Mouse (Mus musculus) limb, embryonic 13.5 days (tissue): ENCODE data around the gene Spag6. TPM values are rescaled to one million over a fixed set of nuclear protein-coding genes. Genes with fewer than 3 reads are reported as not detected.
A peak's percentile ranks its signal among the peaks of the same experiment; 100 is the strongest.

Experiments
- ATAC-seq: fragments of 200-750 bp; cut with Nextera tagmentation; 2 replicates; pipeline ENCODE4 v1.8.0; 2017; ENCODE audit warnings: low read depth, moderate number of reproducible peaks, moderate TSS enrichment; ENCODE audit not compliant: low FRiP score
- H3K27ac ChIP-seq: fragments of 300-500 bp; sonication (generic); 2 replicates; pipeline ENCODE4 v1.5.1; 2015; ENCODE audit warnings: inconsistent platforms, mild to moderate bottlenecking, moderate library complexity
- H3K27me3 ChIP-seq: fragments of 300-500 bp; sonication (generic); 2 replicates; pipeline ENCODE4 v1.6.1; 2015; ENCODE audit warnings: mild to moderate bottlenecking, inconsistent platforms
- H3K36me3 ChIP-seq: fragments of 300-500 bp; sonication (generic); 2 replicates; pipeline ENCODE4 v1.6.1; 2015; ENCODE audit warnings: inconsistent platforms, mild to moderate bottlenecking, moderate library complexity
- H3K4me1 ChIP-seq: fragments of 300-500 bp; sonication (generic); 2 replicates; pipeline ENCODE4 v1.6.1; 2015; ENCODE audit warnings: inconsistent platforms
- H3K4me2 ChIP-seq: fragments of 300-500 bp; sonication (generic); replicated peaks from 2 replicates; pipeline ENCODE4 v1.6.1; 2015; ENCODE audit warnings: inconsistent platforms, mild to moderate bottlenecking, moderate library complexity
- H3K4me3 ChIP-seq: fragments of 300-500 bp; sonication (generic); 2 replicates; pipeline ENCODE4 v1.5.1; 2015; ENCODE audit warnings: moderate library complexity, mild to moderate bottlenecking, inconsistent platforms
- H3K9ac ChIP-seq: fragments of 300-500 bp; sonication (generic); 2 replicates; pipeline ENCODE4 v1.6.1; 2015; ENCODE audit warnings: mild to moderate bottlenecking, inconsistent platforms
- H3K9me3 ChIP-seq: fragments of 300-500 bp; sonication (generic); 2 replicates; pipeline ENCODE4 v1.6.1; 2016; ENCODE audit warnings: inconsistent platforms
- WGBS: fragments of 180-500 bp; shearing (Covaris S2); methylation state at CpG from one replicate; pipeline ENCODE4 v1.1.7; 2015; 5-methylcytosine and 5-hydroxymethylcytosine counted together
- polyA plus RNA-seq: library from polyadenylated mRNA; unstranded; fragments of >200 nt; fragmentation: Nextera tagmentation; extraction: Ambion mirVana; gene quantifications from 2 replicates; pipeline ENCODE4 v1.2.1, GENCODE M21; 2015

The Spag6 gene
- polyA plus RNA-seq, 1 experiment from 2014 or later, result not detected

DNA sequence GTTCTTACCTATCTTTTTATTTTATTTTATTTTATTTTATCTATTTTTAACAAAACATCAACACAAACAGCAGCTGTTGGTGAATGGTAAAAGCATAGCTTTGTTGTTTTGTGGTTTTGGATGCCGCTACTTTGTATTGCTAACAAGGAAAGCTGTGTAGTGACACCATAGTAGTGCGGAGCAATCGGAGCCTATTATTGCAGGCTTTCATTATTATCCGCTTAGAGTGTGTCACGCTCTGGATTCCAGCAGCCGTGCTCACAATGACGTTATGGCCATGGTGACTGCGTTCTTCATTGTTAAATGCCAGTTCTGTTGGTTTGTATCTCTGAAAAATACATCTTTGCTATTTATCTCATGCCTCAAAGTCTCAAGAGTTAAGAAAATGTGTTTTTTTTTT is 103.9 kb downstream of the Spag6 start:
- H3K4me1 ChIP-seq, result peaks cover 26% of the 10 kb centered on the region
- H3K9me3 ChIP-seq, result no peaks in the 10 kb centered on the region
- no peak overlapping the region for H3K4me2 ChIP-seq
- ATAC-seq, result no peak
- WGBS, result 64% methylated on average over 8 of the region's 8 CpGs
- H3K27me3 ChIP-seq, result peaks cover 67% of the 10 kb centered on the region
- no peaks in the 10 kb centered on the region for H3K36me3 ChIP-seq
- H3K4me3 ChIP-seq, result no peak overlapping the region
- H3K27ac ChIP-seq, result no peak overlapping the region
- H3K9ac ChIP-seq, result no peak overlapping the region

- 10% methylated on average over 17 of the region's 17 CpGs for WGBS
- no peak for ATAC-seq
- H3K9ac ChIP-seq, result no peak overlapping the region
Observed at GRCm38 (mm10) chr2:18799265-18799965, 105.6 kb downstream of the Spag6 start.

More at GRCm38 (mm10) chr2:18799265-18799965, 105.6 kb downstream of the Spag6 start:
- Histone ChIP-seq H3K9me3 (no peaks in the 10 kb centered on the region), H3K27me3 (peaks cover 83% of the 10 kb centered on the region), H3K4me3 (peak overlapping the region; percentile 46), H3K27ac (no peak overlapping the region), H3K36me3 (no peaks in the 10 kb centered on the region), H3K4me2 (peak overlapping the region; percentile 81), H3K4me1 (peaks cover 26% of the 10 kb centered on the region)

Other genes starting within 250 kb of the Spag6 start
- gene Commd3, start 21.6 kb upstream of the Spag6 start, polyA plus RNA-seq, result 243 and 250 TPM in 2 replicates
- 23.3 and 23.7 TPM in 2 replicates for gene Bmi1, start 17.0 kb upstream of the Spag6 start, polyA plus RNA-seq